13 mouse cellular contexts compared by ENCODE assay signal in the genomic region with DNA sequence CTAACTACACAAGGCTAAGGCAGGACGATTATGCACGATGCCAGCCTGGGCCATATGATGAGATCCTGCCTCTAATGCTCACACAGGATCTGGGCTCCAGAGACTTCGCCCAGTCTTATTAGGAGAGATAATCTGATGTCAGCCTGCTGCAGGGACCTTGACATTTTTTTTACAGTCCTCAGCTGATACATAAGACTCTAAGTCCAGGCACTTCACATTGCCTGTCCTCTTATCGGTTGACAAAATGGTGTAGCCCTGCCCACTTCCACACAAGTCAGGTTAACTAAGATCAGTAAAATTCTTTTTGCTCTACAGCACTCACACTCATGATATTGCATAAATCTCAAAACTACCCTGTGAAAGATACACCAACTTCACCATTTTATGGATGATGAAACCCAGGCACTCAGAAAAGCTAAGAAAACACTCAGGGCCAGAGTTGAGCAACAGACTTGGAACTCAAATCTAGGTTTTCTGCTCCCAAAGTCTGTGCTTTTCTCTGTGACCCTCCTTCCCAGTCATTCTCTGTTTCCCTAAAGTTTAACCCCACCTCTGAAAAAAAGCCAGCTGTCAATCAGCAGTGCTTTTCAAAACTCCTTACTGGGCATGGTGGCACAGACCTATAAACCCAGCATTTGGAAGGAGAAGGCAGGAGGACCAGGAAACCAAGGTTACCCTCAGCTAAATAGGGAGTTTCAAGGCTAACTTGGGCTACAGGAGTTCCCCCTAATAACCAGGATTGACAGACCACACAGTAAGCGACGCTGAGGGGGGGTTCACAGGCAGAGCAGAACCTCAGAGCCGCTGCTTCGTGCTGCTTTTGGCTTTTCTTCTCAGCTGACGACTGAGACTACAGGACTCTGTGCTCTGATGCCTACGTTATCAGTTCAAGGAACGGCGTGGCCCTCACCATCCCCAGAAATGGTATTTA. TPM values are rescaled to one million over a fixed set of nuclear protein-coding genes. Genes with fewer than 3 reads are reported as not detected.
DNase-seq lines count a peak whose midpoint lies in the region; ATAC-seq and TF ChIP-seq lines count a peak whose summit lies in the region.
"Had no signal": no experiment of that assay in that cellular context is flagged by ENCODE, and none has a peak within 500 bp of the region (broad histone marks: within the 10 kb centered on the region; RNA-seq: fewer than 3 reads in every experiment).

No protein-coding gene starts in this region.

- no peaks in the 10 kb centered on the region for H3K27me3 ChIP-seq in hindbrain, embryonic 13.5 days
- no peaks in the 10 kb centered on the region for H3K27me3 ChIP-seq in hindbrain, postnatal 0 days (ENCODE audit: insufficient read depth, low read length)
- 0 out of 2 replicates have a peak, but pooled peaks cover 3% of the 10 kb centered on the region for H3K27me3 ChIP-seq in liver, embryonic 13.5 days
- no peaks in the 10 kb centered on the region for H3K27me3 ChIP-seq in hindbrain, embryonic 11.5 days (ENCODE audit: control insufficient read depth, insufficient read depth, low read length)
- H3K27me3 ChIP-seq: limb, embryonic 12.5 days had no signal

- H3K4me1 ChIP-seq in hindbrain, embryonic 13.5 days (replicated peaks), result no peaks in the 10 kb centered on the region
- no peaks in the 10 kb centered on the region for H3K4me1 ChIP-seq in hindbrain, postnatal 0 days (ENCODE audit: insufficient read depth, low read length)
- peaks cover 33% of the 10 kb centered on the region for H3K4me1 ChIP-seq in bone marrow macrophage, adult 2 months (ENCODE audit: control insufficient read depth, insufficient read depth, low read length)
- H3K4me1 ChIP-seq in liver, embryonic 13.5 days (replicated peaks), result peaks cover 62% of the 10 kb centered on the region
- H3K4me1 ChIP-seq in hindbrain, embryonic 11.5 days (replicated peaks; ENCODE audit: control insufficient read depth, insufficient read depth, low read length), result no peaks in the 10 kb centered on the region

- no peak for ATAC-seq in hindbrain, embryonic 13.5 days (ENCODE audit: low FRiP score)
- no peak for ATAC-seq in hindbrain, postnatal 0 days
- peak; percentile 71 for ATAC-seq in liver, embryonic 13.5 days (ENCODE audit: low read depth)
- peak; percentile 40 for ATAC-seq in megakaryocyte progenitor cell, adult 5-6 weeks (replicated peaks; ENCODE audit: poor library complexity)
- ATAC-seq in hindbrain, embryonic 11.5 days (ENCODE audit: low FRiP score), result no peak
- ATAC-seq: hindbrain, embryonic 16.5 days had no signal

- H3K4me3 ChIP-seq in hindbrain, embryonic 13.5 days, result no peak overlapping the region
- no peak overlapping the region for H3K4me3 ChIP-seq in hindbrain, postnatal 0 days (ENCODE audit: low read length)
- peak overlapping the region; percentile 77 for H3K4me3 ChIP-seq in bone marrow macrophage, adult 2 months (ENCODE audit: insufficient read depth, low read length)
- H3K4me3 ChIP-seq in liver, embryonic 13.5 days (replicated peaks), result peak overlapping the region; percentile 36
- H3K4me3 ChIP-seq in hindbrain, embryonic 11.5 days (ENCODE audit: low read depth, low read length), result no peak overlapping the region
- H3K4me3 ChIP-seq: limb, embryonic 12.5 days had no signal

- no peak overlapping the region for H3K27ac ChIP-seq in hindbrain, embryonic 13.5 days
- no peak overlapping the region for H3K27ac ChIP-seq in hindbrain, postnatal 0 days
- H3K27ac ChIP-seq in bone marrow macrophage, adult 2 months (ENCODE audit: insufficient read depth, low read depth, low read length), result peak overlapping the region; percentile 98
- peak overlapping the region; percentile 71 for H3K27ac ChIP-seq in liver, embryonic 13.5 days
- no peak overlapping the region for H3K27ac ChIP-seq in hindbrain, embryonic 11.5 days (ENCODE audit: low read depth, low read length)
- H3K27ac ChIP-seq: limb, embryonic 12.5 days had no signal

- no peak for DNase-seq in hindbrain, postnatal 0 days (ENCODE audit: low spot score)
- DNase-seq in liver, embryonic 13.5 days, result no peak
- no peak for DNase-seq in cerebellum, postnatal 14 days
- no peak for DNase-seq in urinary bladder, adult 18-20 months (ENCODE audit: low spot score in 2 of 2)
- DNase-seq in hindbrain, embryonic 11.5 days (ENCODE audit: low spot score), result no peak
- DNase-seq: gastrocnemius, postnatal 14 days; thymus, adult 2 months had no signal

- no peaks in the 10 kb centered on the region for H3K9me3 ChIP-seq in hindbrain, embryonic 13.5 days
- no peaks in the 10 kb centered on the region for H3K9me3 ChIP-seq in hindbrain, postnatal 0 days (ENCODE audit: low read length)
- no peaks in the 10 kb centered on the region for H3K9me3 ChIP-seq in liver, embryonic 13.5 days (replicated peaks)
- no peaks in the 10 kb centered on the region for H3K9me3 ChIP-seq in hindbrain, embryonic 11.5 days (ENCODE audit: control insufficient read depth, low read length)
- H3K9me3 ChIP-seq: limb, embryonic 12.5 days had no signal

- TF ChIP-seq POLR2A in bone marrow macrophage, adult 2 months (IDR thresholded peaks at IDR 0.05; ENCODE audit: borderline replicate concordance, low read depth, low read length), result no peak

- H3K9ac ChIP-seq in hindbrain, embryonic 13.5 days, result 0 out of 2 replicates have a peak overlapping the region, but pooled peaks have one; percentile 19
- no peak overlapping the region for H3K9ac ChIP-seq in hindbrain, postnatal 0 days (replicated peaks; ENCODE audit: low read length)
- H3K9ac ChIP-seq in liver, embryonic 13.5 days, result peak overlapping the region; percentile 47
- H3K9ac ChIP-seq in hindbrain, embryonic 11.5 days (ENCODE audit: low read depth, low read length), result no peak overlapping the region
- H3K9ac ChIP-seq: limb, embryonic 12.5 days had no signal

- H3K36me3 ChIP-seq in hindbrain, embryonic 13.5 days, result peaks cover 49% of the 10 kb centered on the region
- peaks cover 34% of the 10 kb centered on the region for H3K36me3 ChIP-seq in hindbrain, postnatal 0 days (ENCODE audit: insufficient read depth, low read length)
- H3K36me3 ChIP-seq in liver, embryonic 13.5 days, result peaks cover 44% of the 10 kb centered on the region
- H3K36me3 ChIP-seq in hindbrain, embryonic 11.5 days (ENCODE audit: control insufficient read depth, insufficient read depth, low read length), result peaks cover 8% of the 10 kb centered on the region

- TF ChIP-seq CTCF in hindbrain, postnatal 0 days (IDR thresholded peaks at IDR 0.05; ENCODE audit: low read depth), result no peak
- TF ChIP-seq CTCF in bone marrow macrophage, adult 2 months (IDR thresholded peaks at IDR 0.05; ENCODE audit: low read depth, low read length), result no peak

- 87% methylated on average over 12 of the region's 12 CpGs for WGBS in hindbrain, embryonic 13.5 days
- 87% methylated on average over 12 of the region's 12 CpGs for WGBS in hindbrain, postnatal 0 days
- WGBS in liver, embryonic 13.5 days (ENCODE audit: insufficient replicate concordance), result 22% methylated on average over 12 of the region's 12 CpGs
- 86% methylated on average over 12 of the region's 12 CpGs for WGBS in hindbrain, embryonic 11.5 days

- no peak overlapping the region for H3K4me2 ChIP-seq in hindbrain, embryonic 13.5 days
- no peak overlapping the region for H3K4me2 ChIP-seq in hindbrain, postnatal 0 days (ENCODE audit: low read depth, low read length)
- peak overlapping the region; percentile 41 for H3K4me2 ChIP-seq in liver, embryonic 13.5 days
- H3K4me2 ChIP-seq in hindbrain, embryonic 11.5 days (replicated peaks; ENCODE audit: low read depth, low read length), result no peak overlapping the region
- H3K4me2 ChIP-seq: limb, embryonic 12.5 days had no signal

RNA-seq across cellular contexts. Expression of a gene that starts 1.1 kb away (rescaled TPM):
- 29.4 and 33.8 TPM in 2 replicates for polyA plus RNA-seq in hindbrain, embryonic 13.5 days (2015; fragmentation: Nextera tagmentation; extraction: Ambion mirVana)
- total RNA-seq in hindbrain, postnatal 0 days (2014; rRNA removed), result 24.2 and 30.6 TPM in 2 replicates
- 31.4 and 34.6 TPM in 2 replicates for polyA plus RNA-seq in hindbrain, postnatal 0 days (2015; fragmentation: Nextera tagmentation; extraction: Ambion mirVana)
- polyA plus RNA-seq in bone marrow macrophage, adult 2 months (2012; ENCODE audit: insufficient read depth, insufficient read length, missing spikeins), result 3,398 and 3,733 TPM in 2 replicates
- polyA plus RNA-seq in liver, embryonic 13.5 days (2015; fragmentation: Nextera tagmentation; extraction: Ambion mirVana), result 68.2 and 69.6 TPM in 2 replicates
- 293 and 379 TPM in 2 replicates for total RNA-seq in megakaryocyte progenitor cell, adult 5-6 weeks (2015)
- 101 and 178 TPM in 2 replicates for total RNA-seq in megakaryocyte progenitor cell, adult 5-6 weeks (2017)
- polyA plus RNA-seq in hindbrain, embryonic 11.5 days (2014; fragmentation: Nextera tagmentation; extraction: Ambion mirVana), result 22.1 and 26.1 TPM in 2 replicates

RNA-seq across cellular contexts. Expression of a gene that starts 8.2 kb away (rescaled TPM):
- 4.4 and 6.0 TPM in 2 replicates for polyA plus RNA-seq in hindbrain, embryonic 13.5 days (2015; fragmentation: Nextera tagmentation; extraction: Ambion mirVana)
- total RNA-seq in hindbrain, postnatal 0 days (2014; rRNA removed), result not detected in 2 replicates
- polyA plus RNA-seq in hindbrain, postnatal 0 days (2015; fragmentation: Nextera tagmentation; extraction: Ambion mirVana), result 8.1 and 8.8 TPM in 2 replicates
- not detected in 2 replicates for polyA plus RNA-seq in bone marrow macrophage, adult 2 months (2012; ENCODE audit: insufficient read depth, insufficient read length, missing spikeins)
- polyA plus RNA-seq in liver, embryonic 13.5 days (2015; fragmentation: Nextera tagmentation; extraction: Ambion mirVana), result 3,578 and 3,897 TPM in 2 replicates
- 0.94 and 2.3 TPM in 2 replicates for total RNA-seq in megakaryocyte progenitor cell, adult 5-6 weeks (2015)
- not detected in 2 replicates for total RNA-seq in megakaryocyte progenitor cell, adult 5-6 weeks (2017)
- 3.1 and 5.0 TPM in 2 replicates for polyA plus RNA-seq in hindbrain, embryonic 11.5 days (2014; fragmentation: Nextera tagmentation; extraction: Ambion mirVana)
- total RNA-seq: gastrocnemius, postnatal 14 days had no signal

RNA-seq across cellular contexts. Expression of a gene that starts 10.8 kb away (rescaled TPM):
- 35.4 and 42.4 TPM in 2 replicates for polyA plus RNA-seq in hindbrain, embryonic 13.5 days (2015; fragmentation: Nextera tagmentation; extraction: Ambion mirVana)
- total RNA-seq in hindbrain, postnatal 0 days (2014; rRNA removed), result 44.2 and 53.6 TPM in 2 replicates
- polyA plus RNA-seq in hindbrain, postnatal 0 days (2015; fragmentation: Nextera tagmentation; extraction: Ambion mirVana), result 41.1 and 45.5 TPM in 2 replicates
- 25.8 and 27.3 TPM in 2 replicates for polyA plus RNA-seq in bone marrow macrophage, adult 2 months (2012; ENCODE audit: insufficient read depth, insufficient read length, missing spikeins)
- polyA plus RNA-seq in liver, embryonic 13.5 days (2015; fragmentation: Nextera tagmentation; extraction: Ambion mirVana), result 19.3 and 21.4 TPM in 2 replicates
- 13.0 and 15.4 TPM in 2 replicates for total RNA-seq in megakaryocyte progenitor cell, adult 5-6 weeks (2015)
- 18.2 and 25.7 TPM in 2 replicates for total RNA-seq in megakaryocyte progenitor cell, adult 5-6 weeks (2017)
- 23.5 and 28.8 TPM in 2 replicates for polyA plus RNA-seq in hindbrain, embryonic 11.5 days (2014; fragmentation: Nextera tagmentation; extraction: Ambion mirVana)

RNA-seq across cellular contexts. Expression of a gene that starts 17.2 kb away (rescaled TPM):
- polyA plus RNA-seq in hindbrain, embryonic 13.5 days (2015; fragmentation: Nextera tagmentation; extraction: Ambion mirVana), result 4.9 and 5.0 TPM in 2 replicates
- total RNA-seq in hindbrain, postnatal 0 days (2014; rRNA removed), result 7.4 and 8.9 TPM in 2 replicates
- 4.4 and 5.1 TPM in 2 replicates for polyA plus RNA-seq in hindbrain, postnatal 0 days (2015; fragmentation: Nextera tagmentation; extraction: Ambion mirVana)
- 0.21 TPM in 1 of 2 replicates, not detected in the other for polyA plus RNA-seq in bone marrow macrophage, adult 2 months (2012; ENCODE audit: insufficient read depth, insufficient read length, missing spikeins)
- polyA plus RNA-seq in liver, embryonic 13.5 days (2015; fragmentation: Nextera tagmentation; extraction: Ambion mirVana), result 0.43 and 0.46 TPM in 2 replicates
- not detected in 2 replicates for total RNA-seq in megakaryocyte progenitor cell, adult 5-6 weeks (2015)
- total RNA-seq in megakaryocyte progenitor cell, adult 5-6 weeks (2017), result not detected in 2 replicates
- 4.6 and 5.4 TPM in 2 replicates for polyA plus RNA-seq in hindbrain, embryonic 11.5 days (2014; fragmentation: Nextera tagmentation; extraction: Ambion mirVana)
- total RNA-seq: common myeloid progenitor, adult 5-6 weeks had no signal

RNA-seq across cellular contexts. Expression of a gene that starts 18.1 kb away (rescaled TPM):
- polyA plus RNA-seq in hindbrain, embryonic 13.5 days (2015; fragmentation: Nextera tagmentation; extraction: Ambion mirVana), result 222 and 228 TPM in 2 replicates
- total RNA-seq in hindbrain, postnatal 0 days (2014; rRNA removed), result 234 and 269 TPM in 2 replicates
- polyA plus RNA-seq in hindbrain, postnatal 0 days (2015; fragmentation: Nextera tagmentation; extraction: Ambion mirVana), result 279 and 286 TPM in 2 replicates
- 122 and 131 TPM in 2 replicates for polyA plus RNA-seq in bone marrow macrophage, adult 2 months (2012; ENCODE audit: insufficient read depth, insufficient read length, missing spikeins)
- polyA plus RNA-seq in liver, embryonic 13.5 days (2015; fragmentation: Nextera tagmentation; extraction: Ambion mirVana), result 152 and 167 TPM in 2 replicates
- 255 and 280 TPM in 2 replicates for total RNA-seq in megakaryocyte progenitor cell, adult 5-6 weeks (2015)
- 323 and 395 TPM in 2 replicates for total RNA-seq in megakaryocyte progenitor cell, adult 5-6 weeks (2017)
- 259 and 263 TPM in 2 replicates for polyA plus RNA-seq in hindbrain, embryonic 11.5 days (2014; fragmentation: Nextera tagmentation; extraction: Ambion mirVana)

Comparison
In these comparisons a context has a peak if more than half of its experiments do, and no peak if none do; other contexts are left out.
1. H3K9ac ChIP-seq: peak in hindbrain, embryonic 13.5 days (single experiment) and liver, embryonic 13.5 days (single experiment); none in hindbrain, postnatal 0 days (single experiment) and hindbrain, embryonic 11.5 days (single experiment).
2. ATAC-seq: peak in liver, embryonic 13.5 days (single experiment) and megakaryocyte progenitor cell, adult 5-6 weeks (single experiment); none in hindbrain, embryonic 13.5 days (single experiment), hindbrain, postnatal 0 days (single experiment) and hindbrain, embryonic 11.5 days (single experiment).
3. H3K27ac ChIP-seq: peak in bone marrow macrophage, adult 2 months (single experiment) and liver, embryonic 13.5 days (single experiment); none in hindbrain, embryonic 13.5 days (single experiment), hindbrain, postnatal 0 days (single experiment) and hindbrain, embryonic 11.5 days (single experiment).
4. H3K4me3 ChIP-seq: peak in bone marrow macrophage, adult 2 months (single experiment) and liver, embryonic 13.5 days (single experiment); none in hindbrain, embryonic 13.5 days (single experiment), hindbrain, postnatal 0 days (single experiment) and hindbrain, embryonic 11.5 days (single experiment).
5. RNA of a gene that starts 1.1 kb away (polyA plus RNA-seq): 3,398 to 3,733 TPM in bone marrow macrophage, adult 2 months; 68.2 to 69.6 TPM in liver, embryonic 13.5 days, 31.4 to 34.6 TPM in hindbrain, postnatal 0 days, 29.4 to 33.8 TPM in hindbrain, embryonic 13.5 days and 22.1 to 26.1 TPM in hindbrain, embryonic 11.5 days; every median in the first group is over 10 times any median in the second.
6. RNA of a gene that starts 8.2 kb away (polyA plus RNA-seq): 3,578 to 3,897 TPM in liver, embryonic 13.5 days; 8.1 to 8.8 TPM in hindbrain, postnatal 0 days, 4.4 to 6.0 TPM in hindbrain, embryonic 13.5 days, 3.1 to 5.0 TPM in hindbrain, embryonic 11.5 days and not detected in bone marrow macrophage, adult 2 months; every median in the first group is over 100 times any median in the second.